Mouse (Mus musculus) midbrain, embryonic 11.5 days (tissue): ENCODE results near the gene Cobll1. TPM values are rescaled to one million over a fixed set of nuclear protein-coding genes. Genes with fewer than 3 reads are reported as not detected.

Source experiments
- ATAC-seq: fragments of 200-750 bp; cut with Nextera tagmentation; 2 replicates; pipeline ENCODE4 v1.8.0; 2017; ENCODE audit warnings: moderate TSS enrichment, moderate library complexity; ENCODE audit not compliant: low FRiP score
- DNase-seq: peaks from one replicate; pipeline ENCODE4 v3.0.0; 2015; ENCODE audit warnings: low spot score; ENCODE audit errors: missing footprints
- H3K27ac ChIP-seq: fragments of 300-500 bp; sonication (generic); 2 replicates; pipeline ENCODE4 v1.5.1; 2014; ENCODE audit warnings: low read depth, low read length
- H3K27me3 ChIP-seq: fragments of 300-500 bp; sonication (generic); 2 replicates; pipeline ENCODE4 v1.6.1; 2014; ENCODE audit warnings: mild to moderate bottlenecking, low read length, moderate library complexity, mixed read lengths; ENCODE audit not compliant: control insufficient read depth, insufficient read depth
- H3K36me3 ChIP-seq: fragments of 300-500 bp; sonication (generic); 2 replicates; pipeline ENCODE4 v1.6.1; 2014; ENCODE audit warnings: mild to moderate bottlenecking, low read length, moderate library complexity, mixed read lengths; ENCODE audit not compliant: control insufficient read depth, insufficient read depth
- H3K4me1 ChIP-seq: fragments of 300-500 bp; sonication (generic); 2 replicates; pipeline ENCODE4 v1.6.1; 2014; ENCODE audit warnings: low read length; ENCODE audit not compliant: control insufficient read depth, insufficient read depth
- H3K4me2 ChIP-seq: fragments of 300-500 bp; sonication (generic); 2 replicates; pipeline ENCODE4 v1.6.1; 2014; ENCODE audit warnings: mild to moderate bottlenecking, moderate library complexity
- H3K4me3 ChIP-seq: fragments of 300-500 bp; sonication (generic); 2 replicates; pipeline ENCODE4 v1.5.1; 2014; ENCODE audit warnings: low read depth, low read length
- H3K9ac ChIP-seq: fragments of 300-500 bp; sonication (generic); 2 replicates; pipeline ENCODE4 v1.6.1; 2014; ENCODE audit warnings: low read length
- H3K9me3 ChIP-seq: fragments of 300-500 bp; sonication (generic); 2 replicates; pipeline ENCODE4 v1.6.1; 2016; ENCODE audit warnings: low read length; ENCODE audit not compliant: control insufficient read depth
- whole genome bisulfite sequencing: fragments of 180-500 bp; shearing (Covaris S2); extraction: QIAGEN DNeasy Blood & Tissue Kit; methylation state at CpG from one replicate; pipeline ENCODE4 v1.1.7; 2014; 5-methylcytosine and 5-hydroxymethylcytosine counted together
- polyA plus RNA-seq: library from polyadenylated mRNA; unstranded; fragments of >200 nt; fragmentation: Nextera tagmentation; extraction: Ambion mirVana; gene quantifications from 2 replicates; pipeline ENCODE4 v1.2.1, GENCODE M21; 2014

The Cobll1 gene
- polyA plus RNA-seq, 1 experiment from 2014 or later = 2.0 TPM

DNA sequence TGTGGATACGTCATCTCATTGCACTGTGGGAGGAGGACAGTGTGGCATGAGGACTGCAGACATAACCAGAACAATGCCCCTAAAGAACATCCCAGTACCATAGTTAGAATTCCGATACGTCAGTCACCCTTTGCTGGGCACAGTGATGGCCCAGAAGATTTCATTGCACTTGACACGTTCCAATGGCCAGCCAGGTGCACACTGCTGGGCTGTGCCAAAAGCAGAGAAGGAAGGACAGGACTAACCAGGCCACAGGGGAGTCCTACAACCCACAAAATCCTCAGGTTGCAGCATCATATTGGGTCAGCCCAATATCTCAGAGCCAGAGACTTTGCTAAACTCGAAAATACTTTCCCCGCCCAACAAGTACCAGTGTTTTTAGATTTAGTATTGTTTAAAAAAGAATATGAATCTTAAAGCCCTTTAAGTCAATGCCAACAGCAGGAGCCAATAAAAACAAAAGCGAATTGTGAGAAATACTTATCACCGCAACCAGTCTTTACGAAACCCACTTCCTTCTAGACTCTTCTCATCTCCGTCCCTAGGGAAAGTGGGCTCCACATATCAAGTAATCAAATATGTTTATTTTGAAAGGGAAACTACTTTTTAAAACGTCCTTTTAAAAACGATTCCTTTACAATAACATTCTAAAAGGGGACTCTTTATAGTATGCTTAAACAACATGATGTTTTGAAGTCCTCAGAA lies 46.0 kb downstream of the Cobll1 start:
- no peaks in the 10 kb centered on the region for H3K9me3 ChIP-seq
- H3K4me2 ChIP-seq = no peak overlapping the region
- H3K4me3 ChIP-seq = no peak overlapping the region
- DNase-seq (no peak), ATAC-seq (no peak)
- no peak overlapping the region for H3K27ac ChIP-seq
- H3K27me3 ChIP-seq = no peaks in the 10 kb centered on the region
- no peaks in the 10 kb centered on the region for H3K4me1 ChIP-seq
- WGBS = 80% methylated on average over 12 of the region's 12 CpGs
- H3K36me3 ChIP-seq = no peaks in the 10 kb centered on the region
- no peak overlapping the region for H3K9ac ChIP-seq

DNA sequence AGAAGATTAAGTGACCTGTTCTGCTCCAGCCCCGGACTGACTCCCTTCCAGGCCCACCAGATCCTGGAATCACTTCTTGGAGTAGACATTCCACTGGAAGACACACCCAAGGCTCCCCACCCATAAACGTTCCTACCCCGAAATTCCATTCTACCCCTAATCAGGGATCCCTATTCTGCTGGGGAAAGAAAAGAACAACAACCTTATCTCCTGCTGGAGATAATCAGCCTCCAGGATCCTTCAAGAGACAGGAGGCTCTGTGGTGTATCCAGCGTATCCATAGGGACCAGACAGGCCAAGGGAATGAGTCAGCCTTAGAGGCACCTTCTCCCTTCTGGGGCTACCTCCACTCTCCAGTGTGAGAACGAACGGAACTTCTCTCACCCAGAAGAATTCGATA lies 47.8 kb downstream of the Cobll1 start:
- Histone ChIP-seq H3K27me3 (no peaks in the 10 kb centered on the region), H3K27ac (no peak overlapping the region), H3K9me3 (no peaks in the 10 kb centered on the region), H3K4me3 (no peak overlapping the region), H3K4me1 (no peaks in the 10 kb centered on the region), H3K9ac (no peak overlapping the region), H3K4me2 (no peak overlapping the region), H3K36me3 (no peaks in the 10 kb centered on the region)
- WGBS = 75% methylated on average over 7 of the region's 7 CpGs
- no peak for ATAC-seq
- DNase-seq = no peak

DNA sequence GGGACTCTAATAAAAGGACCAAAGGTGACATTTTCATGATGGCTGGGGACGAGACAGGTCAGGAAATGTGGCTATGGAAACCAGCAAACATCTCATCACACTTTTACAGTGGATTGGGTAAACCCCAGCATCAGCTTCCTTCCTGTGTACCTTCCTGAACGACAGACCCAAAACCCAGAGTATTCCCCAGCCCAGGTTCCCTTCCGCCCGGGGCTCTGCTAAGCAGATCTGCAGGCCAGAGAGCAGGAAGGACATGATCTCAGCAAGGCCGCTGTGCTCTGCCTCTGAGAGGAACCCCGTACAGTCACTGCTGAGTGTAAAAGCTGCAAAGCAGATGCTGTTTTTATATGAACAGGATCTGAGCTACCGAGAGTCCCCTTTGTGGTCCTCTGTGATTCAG lies 49.9 kb downstream of the Cobll1 start:
- Histone ChIP-seq H3K4me3 (no peak overlapping the region), H3K27me3 (no peaks in the 10 kb centered on the region), H3K36me3 (no peaks in the 10 kb centered on the region), H3K4me1 (no peaks in the 10 kb centered on the region), H3K9me3 (no peaks in the 10 kb centered on the region), H3K27ac (no peak overlapping the region), H3K4me2 (no peak overlapping the region), H3K9ac (no peak overlapping the region)
- WGBS = 70% methylated on average over 7 of the region's 7 CpGs
- DNase-seq (no peak), ATAC-seq (no peak)

DNA sequence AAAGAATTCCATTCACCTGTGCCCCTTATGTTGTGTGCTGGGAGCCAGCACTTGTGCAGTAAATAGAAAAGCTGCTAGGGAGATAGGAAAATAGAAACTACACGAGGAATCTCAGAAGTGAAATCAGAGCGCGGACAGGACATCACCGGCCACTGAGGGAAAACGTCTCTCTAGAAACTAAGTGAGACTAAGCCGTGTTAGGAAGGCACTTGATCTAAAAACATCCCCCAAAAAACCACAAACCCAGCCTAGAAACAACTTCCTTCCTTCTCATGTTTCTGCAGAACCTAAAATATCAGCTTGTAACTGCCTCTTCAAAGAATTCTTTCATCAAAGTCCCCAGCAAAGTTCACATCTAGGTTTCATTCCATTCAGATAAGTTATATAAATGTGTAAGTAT lies 50.6 kb downstream of the Cobll1 start:
- H3K4me3 ChIP-seq = no peak overlapping the region
- H3K9ac ChIP-seq = no peak overlapping the region
- no peaks in the 10 kb centered on the region for H3K9me3 ChIP-seq
- ATAC-seq (no peak), DNase-seq (no peak)
- H3K36me3 ChIP-seq = no peaks in the 10 kb centered on the region
- 80% methylated on average over 6 of the region's 6 CpGs for WGBS
- H3K4me2 ChIP-seq = no peak overlapping the region
- H3K4me1 ChIP-seq = no peaks in the 10 kb centered on the region; the same call in 1 of the 2 replicates
- no peaks in the 10 kb centered on the region for H3K27me3 ChIP-seq
- H3K27ac ChIP-seq = no peak overlapping the region

- no peak for ATAC-seq
Observed at GRCm38 (mm10) chr2:65187652-65188051, 51.6 kb downstream of the Cobll1 start.

DNA sequence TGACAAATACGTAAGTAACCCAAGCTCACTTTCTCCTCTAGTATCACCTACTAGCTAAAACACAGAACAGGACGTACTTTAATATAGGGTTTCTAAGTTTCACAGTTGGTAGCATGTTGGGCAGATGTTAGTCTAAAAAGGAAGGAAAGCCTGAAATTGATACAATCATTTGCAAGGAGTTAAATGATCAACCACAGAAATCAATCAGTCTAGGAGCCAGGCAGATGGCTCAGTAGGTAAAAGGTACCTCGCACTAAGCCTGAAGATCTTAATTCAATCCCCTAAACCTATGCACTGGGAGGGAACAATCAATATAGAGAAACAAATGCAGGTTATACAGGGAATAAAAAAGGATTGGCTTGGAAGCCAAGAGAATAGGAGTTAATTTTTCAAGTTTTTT lies 52.0 kb downstream of the Cobll1 start:
- no peak overlapping the region for H3K4me3 ChIP-seq
- no peaks in the 10 kb centered on the region for H3K27me3 ChIP-seq
- H3K9ac ChIP-seq = no peak overlapping the region
- no peak for DNase-seq
- no peak overlapping the region for H3K27ac ChIP-seq
- H3K4me1 ChIP-seq = peaks cover 8% of the 10 kb centered on the region
- H3K36me3 ChIP-seq = no peaks in the 10 kb centered on the region
- H3K4me2 ChIP-seq = no peak overlapping the region
- WGBS = 87% methylated on average over 3 of the region's 3 CpGs
- ATAC-seq = no peak
- no peaks in the 10 kb centered on the region for H3K9me3 ChIP-seq

More at GRCm38 (mm10) chr2:65187652-65188051, 51.6 kb downstream of the Cobll1 start:
- no peak for DNase-seq
- Histone ChIP-seq H3K36me3 (no peaks in the 10 kb centered on the region), H3K4me2 (no peak overlapping the region), H3K4me3 (no peak overlapping the region), H3K9me3 (no peaks in the 10 kb centered on the region), H3K9ac (no peak overlapping the region), H3K27ac (no peak overlapping the region), H3K4me1 (peaks cover 3% of the 10 kb centered on the region), H3K27me3 (no peaks in the 10 kb centered on the region)

DNA sequence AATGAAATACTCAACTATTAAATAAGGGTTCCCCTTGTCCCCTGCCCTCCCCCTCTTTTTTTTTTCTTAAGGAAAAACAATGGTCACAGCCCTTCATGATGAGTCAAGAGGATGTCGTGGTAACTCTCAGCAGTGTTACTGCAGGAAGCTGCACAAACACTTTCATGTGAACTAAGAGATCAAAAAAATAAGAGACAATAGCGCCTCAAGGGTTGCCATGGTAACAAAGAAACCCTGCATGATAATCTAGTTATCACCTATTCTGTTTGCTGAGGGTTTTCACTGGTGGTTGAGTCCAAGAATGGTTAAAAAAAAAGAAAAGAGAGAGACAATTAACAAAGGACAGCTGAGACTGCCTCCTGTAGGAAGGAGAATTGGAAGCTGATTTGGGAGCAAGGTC lies 56.5 kb downstream of the Cobll1 start:
- H3K27ac ChIP-seq = no peak overlapping the region
- ATAC-seq (peak; percentile 66), DNase-seq (peak; percentile 91)
- no peak overlapping the region for H3K4me3 ChIP-seq
- H3K9ac ChIP-seq = no peak overlapping the region
- WGBS = 10% methylated on average over 2 of the region's 2 CpGs
- no peaks in the 10 kb centered on the region for H3K27me3 ChIP-seq
- H3K4me1 ChIP-seq = peaks cover 19% of the 10 kb centered on the region
- no peaks in the 10 kb centered on the region for H3K9me3 ChIP-seq
- no peak overlapping the region for H3K4me2 ChIP-seq
- H3K36me3 ChIP-seq = no peaks in the 10 kb centered on the region

DNA sequence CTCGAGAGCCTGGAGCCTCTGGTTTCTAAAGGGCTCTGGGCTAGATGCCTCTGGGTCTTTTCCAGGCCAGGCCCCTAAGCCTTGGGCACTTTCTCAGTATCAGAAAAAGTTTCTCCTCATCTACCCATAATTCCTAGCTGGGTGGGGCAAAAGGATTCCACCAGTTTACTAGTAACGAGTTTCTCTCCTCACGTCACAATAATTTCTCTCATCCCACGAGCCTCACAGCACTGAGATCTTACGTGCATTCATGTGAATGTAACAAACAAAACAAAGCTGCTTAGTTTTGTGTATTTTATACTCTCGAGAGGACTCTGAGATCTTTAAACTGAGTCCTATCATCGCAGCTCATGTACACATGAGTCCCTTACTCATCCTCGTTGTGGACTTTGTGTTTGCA lies 57.5 kb downstream of the Cobll1 start:
- Histone ChIP-seq H3K27ac (no peak overlapping the region), H3K9me3 (no peaks in the 10 kb centered on the region), H3K4me1 (peaks cover 19% of the 10 kb centered on the region), H3K4me2 (no peak overlapping the region), H3K4me3 (no peak overlapping the region), H3K27me3 (no peaks in the 10 kb centered on the region), H3K9ac (no peak overlapping the region), H3K36me3 (no peaks in the 10 kb centered on the region)
- DNase-seq (no peak), ATAC-seq (no peak)
- 78% methylated on average over 8 of the region's 8 CpGs for WGBS

DNA sequence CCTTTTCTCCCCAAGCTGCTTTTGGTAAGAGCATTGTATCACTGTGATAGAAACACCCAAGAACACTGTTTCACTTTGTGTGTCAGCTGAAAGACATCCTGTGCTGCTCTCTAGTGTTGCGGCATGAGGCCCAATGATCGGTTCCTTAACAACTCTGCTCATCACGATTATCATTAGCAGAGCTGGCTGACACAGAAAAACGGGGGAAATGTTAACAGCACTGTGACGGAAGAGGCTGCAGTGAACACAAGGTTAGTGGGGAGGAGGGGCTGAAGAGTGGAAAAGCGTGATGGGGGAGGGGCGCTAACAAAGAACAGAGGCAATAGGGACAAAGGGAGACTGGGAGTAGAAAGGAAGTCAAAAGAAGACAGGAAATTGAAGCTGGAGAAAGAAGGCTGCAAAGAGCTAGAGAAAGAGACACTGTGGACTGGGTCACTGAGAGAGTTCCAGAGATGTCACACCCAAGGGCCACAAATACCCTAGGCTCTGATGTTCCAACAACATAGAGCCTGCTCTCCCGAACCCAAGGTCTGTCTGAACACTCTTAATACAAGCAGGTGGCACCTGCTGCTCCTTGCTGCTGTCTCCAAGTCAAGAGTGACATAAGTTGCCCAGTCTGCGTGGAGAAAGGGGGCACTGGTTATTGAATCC lies 58.0 kb downstream of the Cobll1 start:
- H3K36me3 ChIP-seq = no peaks in the 10 kb centered on the region
- H3K9ac ChIP-seq = peak overlapping the region; percentile 28; the same call in 1 of the 2 replicates
- no peak overlapping the region for H3K27ac ChIP-seq

More for the DNA sequence above, 58.0 kb downstream of the Cobll1 start:
- Histone ChIP-seq H3K4me2 (no peak overlapping the region), H3K27me3 (no peaks in the 10 kb centered on the region), H3K4me1 (peaks cover 19% of the 10 kb centered on the region), H3K9me3 (no peaks in the 10 kb centered on the region), H3K4me3 (no peak overlapping the region)
- peak; percentile 76 for ATAC-seq
- DNase-seq = peak; percentile 94
- WGBS = 30% methylated on average over 9 of the region's 9 CpGs
